Mouse (Mus musculus): Measurements from ENCODE around the gene Anxa5.

DNA sequence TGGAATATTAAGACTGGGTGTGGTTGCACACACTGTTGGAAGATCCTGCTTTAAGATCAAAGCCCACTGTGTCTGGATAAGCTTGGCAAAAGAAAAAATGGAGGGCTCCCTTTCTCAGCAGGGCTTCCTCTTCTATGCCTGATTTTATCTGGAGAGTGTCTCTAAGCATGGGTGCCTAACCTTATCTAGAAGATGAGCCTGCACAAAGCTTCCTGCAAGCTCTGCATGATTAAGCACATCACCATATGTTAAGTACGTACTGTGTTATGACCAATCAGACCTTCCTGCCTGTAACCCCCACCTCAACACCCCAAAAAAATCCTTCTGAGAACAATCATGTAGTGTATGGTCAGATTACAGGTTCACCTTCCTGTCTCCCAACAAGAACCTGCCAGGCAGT lies 45.3 kb downstream of the Anxa5 start:
- TF ChIP-seq POLR2A (IDR thresholded peaks at IDR 0.05; ENCODE audit: borderline replicate concordance, control insufficient read depth, low read depth, low read length) (no peak), CTCF (IDR thresholded peaks at IDR 0.05; ENCODE audit: control insufficient read depth, insufficient read depth, low read length) (no peak)
